Mouse (Mus musculus): ENCODE results near the gene Igf2bp2.

DNA sequence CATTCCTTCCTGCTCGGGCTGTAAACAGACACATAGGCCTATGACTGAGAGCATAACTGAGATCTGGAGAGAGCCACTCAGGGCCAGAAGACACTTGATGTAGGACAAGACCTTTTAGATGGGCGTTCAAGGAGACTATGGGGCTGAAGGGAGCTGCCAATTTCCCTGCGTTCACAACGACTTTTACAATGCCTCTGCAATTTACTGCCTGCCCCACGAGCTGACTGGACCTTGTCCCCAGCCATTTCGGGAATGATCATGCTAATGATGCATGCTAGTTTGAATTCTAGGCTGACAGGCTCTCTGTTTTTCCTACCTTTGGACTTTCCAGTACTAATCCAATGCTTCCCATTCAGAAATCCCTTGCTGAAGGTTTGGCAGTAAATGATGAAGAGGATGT is 22.2 kb downstream of the Igf2bp2 start:
- TF ChIP-seq CTCF (conservative IDR thresholded peaks at IDR 0.05 in 1 of 2, IDR thresholded peaks at IDR 0.05 in 1 of 2; ENCODE audit: low read depth in 2 of 2, low read length in 2 of 2) (no peak), ZNF384 (IDR thresholded peaks at IDR 0.05; ENCODE audit: low read depth, low read length) (no peak)

Measured in CH12.LX (cell line).